Mouse (Mus musculus) activated CD4-positive, CD25-positive, alpha-beta regulatory T cell, adult 4 months (primary cell): ENCODE measurements around the gene Rnf150. TPM values are rescaled to one million over a fixed set of nuclear protein-coding genes. Genes with fewer than 3 reads are reported as not detected.

ENCODE experiments used
- ATAC-seq: one replicate; pipeline ENCODE4 v1.8.0; 2017
- polyA plus RNA-seq, 2 experiments: library from polyadenylated mRNA; unstranded; fragments of 100-300 nt; shearing (Covaris generic); gene quantifications; one replicate each; pipeline ENCODE4 v1.2.1; 2017

The Rnf150 gene
- polyA plus RNA-seq, 2 experiments from 2014 or later = not detected

DNA sequence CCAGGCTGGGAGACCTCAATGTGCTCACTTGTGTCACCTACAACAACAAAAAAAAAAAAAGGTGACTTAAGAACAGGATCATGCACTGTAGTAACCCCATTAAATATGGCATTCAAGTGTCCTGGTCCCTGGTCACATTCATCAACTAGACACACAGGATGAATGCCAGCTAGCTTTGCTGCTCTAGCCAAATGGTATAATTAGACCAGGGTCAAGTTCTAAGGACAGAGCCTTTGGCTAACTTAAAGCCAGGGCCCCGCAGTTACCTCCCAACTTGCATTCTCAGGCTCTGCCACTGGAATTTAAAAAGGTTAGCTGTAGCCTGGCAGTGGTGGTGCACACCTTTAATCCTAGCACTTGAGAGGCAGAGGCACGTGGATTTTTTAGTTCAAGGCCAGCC is 165.1 kb downstream of the Rnf150 start:
- no peak for ATAC-seq

DNA sequence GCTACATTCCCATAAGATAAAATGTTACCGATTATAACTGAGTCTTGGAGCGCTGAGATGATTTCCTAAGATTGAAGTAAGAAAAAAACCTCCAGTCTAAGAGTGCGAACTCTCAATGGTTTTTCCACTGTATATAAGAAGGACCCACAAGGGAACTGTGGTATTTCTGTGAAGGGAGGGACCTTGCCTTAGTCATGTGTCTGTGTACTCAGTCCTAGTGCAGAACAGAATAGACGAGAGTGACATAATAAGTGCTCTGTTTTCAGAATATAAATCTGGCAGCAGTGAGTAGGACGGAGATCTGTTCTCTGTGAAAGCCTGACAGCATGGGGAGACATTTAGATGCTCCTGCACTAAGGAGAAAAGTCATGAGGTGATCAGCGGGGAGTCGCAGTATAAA is 169.6 kb downstream of the Rnf150 start:
- no peak for ATAC-seq

DNA sequence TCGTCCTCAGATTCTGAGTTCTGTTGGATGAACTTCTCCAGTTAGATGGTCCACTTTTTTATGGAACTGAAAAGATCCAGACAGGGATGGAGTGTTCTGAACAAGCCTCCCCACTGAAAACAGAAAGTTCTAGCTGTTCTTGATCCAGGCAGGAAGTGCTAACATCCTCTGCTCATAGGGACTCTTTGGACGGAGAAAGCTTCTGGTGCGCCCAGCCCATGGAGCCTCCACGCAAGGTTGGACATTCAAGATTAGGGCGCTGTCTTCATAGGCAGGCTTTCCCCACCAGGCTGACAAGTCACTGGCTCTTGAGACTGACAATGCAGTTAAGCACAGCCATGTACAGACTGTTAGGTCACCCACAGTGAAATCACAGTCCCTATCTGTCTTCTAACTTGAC is 172.0 kb downstream of the Rnf150 start:
- no peak for ATAC-seq

DNA sequence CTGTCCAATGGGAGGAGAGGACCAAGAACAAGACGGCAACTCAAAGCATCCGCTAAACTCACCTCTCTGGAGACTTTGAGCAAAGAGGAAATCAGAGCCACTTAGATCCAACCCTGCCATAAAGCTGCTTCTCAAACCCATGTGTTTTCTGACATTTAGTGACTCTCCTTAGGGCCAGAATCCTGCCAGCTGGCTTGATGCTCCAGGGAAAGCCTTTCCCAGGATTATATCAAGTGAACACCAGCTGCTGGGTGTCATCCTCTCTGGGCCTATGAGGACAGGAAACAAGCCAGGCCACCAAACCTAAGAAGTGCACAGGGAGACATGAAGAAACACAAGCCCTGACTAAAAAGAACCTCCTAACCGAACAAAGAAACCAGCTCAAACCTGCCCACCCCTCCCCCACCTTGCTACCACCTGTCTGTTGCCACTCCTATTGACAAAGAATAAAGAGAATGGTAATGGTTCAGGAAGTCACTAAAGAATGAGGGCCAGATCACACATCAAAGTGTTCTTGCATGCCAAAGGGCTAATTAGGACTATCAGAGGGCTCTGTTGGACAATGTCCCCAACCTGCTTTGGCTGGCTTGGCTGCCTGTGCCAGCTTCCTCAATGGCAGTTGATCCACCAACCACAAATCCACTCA is 173.5 kb downstream of the Rnf150 start:
- ATAC-seq = no peak

DNA sequence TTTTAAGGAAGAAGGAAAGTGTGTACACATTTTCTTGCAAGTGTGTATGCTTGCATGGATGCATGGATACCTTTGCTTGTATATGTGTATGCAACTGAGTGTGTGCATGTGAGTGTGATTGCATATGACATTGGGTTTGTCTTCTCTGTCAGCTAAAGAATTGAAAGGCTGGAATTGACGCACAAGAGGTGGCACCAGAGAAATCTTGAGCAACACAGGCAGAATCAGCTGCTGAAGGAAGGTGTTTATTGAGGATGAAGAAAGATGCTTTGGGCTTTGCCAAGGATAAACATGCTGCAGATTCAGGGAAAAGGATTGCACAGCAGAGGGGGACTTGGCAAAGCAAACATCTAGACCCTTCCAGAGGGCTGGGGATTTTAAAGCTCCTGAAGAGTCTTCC is 174.2 kb downstream of the Rnf150 start:
- no peak for ATAC-seq

DNA sequence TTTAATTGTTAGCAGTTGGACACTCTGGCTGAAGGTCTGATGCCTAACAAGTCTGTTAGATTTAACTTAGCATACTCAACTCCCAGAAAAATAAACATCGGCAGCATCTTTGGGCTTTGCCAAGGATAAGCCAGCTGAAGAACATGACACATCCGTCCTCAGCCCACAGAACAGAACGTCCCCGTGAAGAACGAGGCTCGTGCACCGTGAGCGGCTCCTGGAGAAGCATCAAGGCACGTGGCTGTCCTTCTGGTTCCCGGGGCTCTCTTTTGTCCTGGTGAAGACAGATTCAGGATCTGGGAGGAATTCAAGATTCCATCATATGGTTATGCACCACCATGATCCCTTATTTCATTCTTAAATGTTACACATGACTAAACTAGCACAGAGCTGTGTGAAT is 175.4 kb downstream of the Rnf150 start:
- ATAC-seq = no peak

DNA sequence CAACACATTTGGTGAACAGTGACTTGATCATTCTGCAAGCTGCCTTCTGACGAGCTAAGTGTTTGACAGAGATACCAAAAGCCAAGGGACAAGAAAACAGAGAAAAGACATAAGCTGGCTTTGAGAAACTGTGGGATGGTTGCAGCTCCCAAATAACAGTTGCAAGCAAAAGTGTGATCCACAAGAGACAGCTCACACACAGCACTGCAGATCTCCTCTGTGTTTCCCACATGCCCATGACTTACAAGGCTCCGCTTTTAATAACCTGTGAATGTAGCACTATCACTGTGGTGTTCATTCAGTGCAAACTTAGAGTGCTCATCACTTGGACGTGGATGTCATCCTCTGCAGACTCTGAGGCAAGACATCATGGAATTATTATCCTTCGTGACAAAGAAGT is 178.3 kb downstream of the Rnf150 start:
- no peak for ATAC-seq

DNA sequence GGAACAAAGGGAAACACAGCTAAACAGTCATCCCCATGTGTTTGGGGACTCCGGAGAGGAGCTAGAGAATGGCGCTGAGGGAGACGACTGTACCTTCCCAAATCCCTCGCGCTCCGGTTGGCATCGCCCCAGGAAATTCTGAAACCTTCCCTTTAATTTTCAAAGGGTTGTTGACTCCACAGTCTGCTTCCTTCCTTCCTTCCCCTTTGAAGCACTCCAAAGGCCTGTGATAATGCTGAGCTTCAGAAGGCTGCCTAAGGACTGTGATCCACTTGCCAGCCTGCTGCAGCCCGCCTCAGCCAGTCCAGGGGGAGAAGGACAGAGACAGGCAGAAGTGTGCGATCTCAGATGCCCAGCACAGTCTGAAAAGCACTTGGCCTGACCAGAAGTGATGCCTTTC is 183.8 kb downstream of the Rnf150 start:
- ATAC-seq = no peak

DNA sequence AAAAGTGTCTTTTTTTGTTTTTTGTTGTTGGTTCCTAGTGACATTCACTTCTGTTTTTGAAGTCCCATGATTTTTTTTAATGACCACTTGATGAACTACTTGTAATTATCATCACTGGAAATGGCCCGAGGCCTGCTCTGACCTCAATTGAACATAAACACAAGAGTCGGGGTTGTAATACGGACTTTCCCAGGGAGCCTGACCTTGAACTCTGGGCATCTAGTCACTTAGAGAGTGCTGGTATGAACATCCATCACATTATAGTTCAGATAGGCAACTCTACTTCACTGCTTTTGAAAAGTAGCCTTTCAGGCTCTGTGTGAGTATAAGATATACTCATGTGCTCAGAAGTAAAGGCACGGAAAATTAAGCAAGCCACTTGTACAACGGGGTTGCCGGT is 185.4 kb downstream of the Rnf150 start:
- no peak for ATAC-seq

DNA sequence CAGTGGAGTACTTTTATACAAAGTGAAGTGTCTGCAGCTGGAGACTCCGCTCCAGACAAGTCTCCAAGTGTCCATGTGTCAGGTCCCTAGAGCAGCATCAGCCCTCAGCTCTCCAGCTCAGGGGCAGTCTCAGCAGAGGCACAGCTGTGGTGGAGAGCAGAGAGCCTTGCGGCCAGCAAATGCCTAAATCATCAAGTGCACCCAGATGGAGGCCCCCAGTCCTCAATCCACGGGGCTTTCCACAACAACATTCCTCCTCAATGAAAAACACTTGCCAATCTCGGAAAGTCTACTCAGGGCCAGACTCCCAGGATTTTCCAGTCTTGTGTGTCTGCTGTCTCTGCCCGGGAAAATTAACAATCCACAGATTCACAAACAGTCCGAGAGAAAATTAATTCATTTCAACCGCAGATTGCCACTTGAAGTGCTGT is 186.0 kb downstream of the Rnf150 start:
- no peak for ATAC-seq

DNA sequence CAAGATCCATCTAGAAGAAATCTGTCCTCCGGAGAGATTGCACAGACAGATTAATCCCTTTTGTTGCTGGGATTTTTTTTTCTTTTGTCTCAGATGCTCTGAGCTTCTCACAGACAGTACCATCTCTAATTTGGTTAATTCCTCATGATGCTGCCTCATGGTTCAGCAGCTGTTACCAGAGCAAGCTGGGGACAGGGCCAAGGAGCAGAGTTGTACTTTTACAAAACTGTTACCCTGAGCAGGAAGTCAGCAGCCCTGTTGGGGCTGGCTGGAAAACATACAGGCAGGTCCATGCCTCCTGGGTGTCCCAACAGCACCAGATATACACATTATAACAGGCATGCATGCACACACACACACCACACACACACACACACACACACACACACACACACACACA is 186.5 kb downstream of the Rnf150 start:
- no peak for ATAC-seq

DNA sequence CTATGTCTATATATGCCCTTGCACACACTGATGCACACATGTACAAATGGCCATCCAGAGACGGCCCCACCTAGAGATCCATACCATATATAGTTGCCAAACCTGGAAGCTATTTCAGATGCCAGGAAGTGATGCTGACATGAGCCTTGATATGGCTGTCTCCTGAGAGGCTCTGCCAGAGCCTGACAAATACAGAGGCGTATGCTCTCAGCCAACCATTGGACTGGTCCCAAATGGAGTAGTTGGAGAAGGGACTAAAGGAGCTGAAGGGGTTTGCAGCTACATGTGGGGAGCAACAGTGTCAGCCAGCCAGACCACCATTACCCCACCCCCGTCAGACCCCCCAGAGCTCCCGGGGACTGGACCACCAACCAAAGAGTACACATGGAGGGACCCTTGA is 189.7 kb downstream of the Rnf150 start:
- no peak for ATAC-seq

DNA sequence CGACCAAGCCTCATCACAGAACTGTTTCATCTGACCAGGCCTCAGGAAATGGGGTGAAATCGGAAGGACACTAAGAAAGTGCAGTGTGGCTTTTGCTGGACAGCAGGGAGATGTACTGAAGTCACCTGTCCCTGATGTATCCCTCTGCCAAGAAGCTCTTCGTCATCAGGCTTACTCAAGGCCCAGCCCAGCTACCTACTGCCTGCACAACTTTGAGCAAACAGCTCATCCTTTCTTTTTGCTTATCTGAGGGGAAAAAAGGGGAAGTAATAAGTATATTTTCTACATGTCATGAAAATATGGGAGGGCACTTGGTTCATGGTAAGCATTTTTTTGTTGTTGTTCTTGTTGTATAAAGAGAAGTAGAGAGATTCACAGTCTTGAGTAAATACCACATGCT is 191.6 kb downstream of the Rnf150 start:
- no peak for ATAC-seq

DNA sequence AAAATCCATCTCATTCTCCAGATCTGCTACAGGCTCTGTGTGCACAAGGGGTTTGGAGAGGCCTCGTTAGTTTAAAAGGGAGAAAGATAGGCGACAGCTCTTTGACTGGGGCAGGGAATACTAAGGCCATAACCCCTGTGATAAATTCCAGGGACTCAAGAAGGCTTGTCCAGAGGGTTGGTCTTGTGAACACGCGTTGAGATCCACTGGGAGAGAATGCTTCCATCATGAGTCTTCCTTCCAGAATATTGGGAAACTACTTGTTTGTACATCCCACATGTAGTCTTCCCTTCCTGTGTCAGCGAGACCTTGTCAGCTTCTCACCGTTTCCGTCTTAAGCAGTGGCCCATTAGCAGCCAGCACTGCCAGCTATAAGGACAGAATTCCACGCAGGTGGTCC is 195.8 kb downstream of the Rnf150 start:
- ATAC-seq = no peak

DNA sequence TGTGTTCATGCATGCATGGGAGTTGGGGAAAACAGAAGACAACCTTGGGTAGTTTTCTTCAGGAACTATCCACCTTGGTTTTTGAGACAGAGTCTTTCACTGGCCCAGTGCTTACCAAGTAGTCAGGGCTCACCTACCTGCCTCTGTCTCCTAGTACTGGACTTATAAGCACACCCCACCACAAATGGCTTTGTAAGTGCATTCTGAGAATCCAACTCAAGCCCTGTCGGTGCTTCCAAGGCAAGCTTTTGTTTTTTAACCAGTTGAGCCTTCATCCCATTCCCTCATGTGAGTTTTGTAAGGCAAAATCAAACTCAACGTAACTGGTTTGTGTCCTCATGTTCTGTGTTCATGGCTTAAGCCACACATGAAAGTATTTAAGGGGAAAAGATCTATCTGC is 196.9 kb downstream of the Rnf150 start:
- ATAC-seq = no peak

DNA sequence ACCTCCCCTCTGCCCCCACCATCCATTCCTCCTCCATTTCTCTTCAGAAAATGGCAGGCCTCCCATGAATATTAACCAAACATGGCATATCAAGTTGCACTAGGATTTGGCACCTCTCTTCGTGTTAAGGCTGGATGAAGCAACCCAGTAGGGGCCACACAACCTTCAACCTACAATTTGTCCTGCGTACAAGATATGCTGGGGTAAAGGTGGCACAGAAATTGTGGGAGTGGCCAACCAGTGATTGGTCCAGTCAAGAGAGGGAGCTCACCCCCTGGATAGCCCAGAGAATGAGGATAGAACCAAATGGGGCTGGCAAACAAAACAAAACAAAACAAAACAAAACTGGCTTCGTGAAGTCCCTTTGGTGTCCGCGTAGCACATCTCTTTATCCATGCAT is 198.1 kb downstream of the Rnf150 start:
- ATAC-seq = no peak

DNA sequence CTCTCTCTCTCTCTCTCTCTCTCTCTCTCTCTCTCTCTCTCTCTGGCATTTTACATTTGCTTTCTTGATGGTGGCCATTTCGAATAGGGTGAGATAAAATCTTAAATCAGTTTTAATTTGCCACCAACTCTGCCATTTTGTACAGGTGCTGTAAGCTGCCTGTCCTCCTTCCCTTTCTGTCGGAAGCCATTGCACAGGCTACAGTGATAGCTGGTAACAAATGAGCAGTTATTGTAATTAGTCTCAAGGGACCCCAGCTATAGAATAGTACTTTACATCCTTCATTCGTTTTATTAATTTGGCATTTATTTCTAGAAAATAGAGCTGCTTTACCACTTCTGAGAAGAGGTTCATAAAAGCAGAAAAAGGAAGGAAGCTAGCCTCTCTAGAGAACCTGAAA is 198.7 kb downstream of the Rnf150 start:
- no peak for ATAC-seq

DNA sequence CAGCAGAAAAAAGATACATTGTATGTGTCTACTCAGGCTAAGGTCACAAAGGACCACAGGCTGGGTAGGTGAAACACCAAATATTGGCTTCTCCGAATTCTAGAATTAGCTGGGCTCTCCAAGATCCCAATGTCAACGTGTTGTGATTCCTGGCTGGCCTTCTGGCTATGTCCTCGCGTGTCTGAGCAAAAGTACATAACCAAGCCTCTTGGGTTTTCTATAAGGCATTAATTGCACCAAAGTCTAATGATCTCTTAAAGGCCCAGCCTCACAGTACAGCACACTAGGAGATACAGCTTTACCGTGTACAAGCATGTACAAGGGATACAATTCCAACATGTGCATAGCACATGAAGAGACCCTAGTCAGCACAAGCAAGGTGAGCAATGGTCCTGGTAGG is 199.1 kb downstream of the Rnf150 start:
- ATAC-seq = no peak

DNA sequence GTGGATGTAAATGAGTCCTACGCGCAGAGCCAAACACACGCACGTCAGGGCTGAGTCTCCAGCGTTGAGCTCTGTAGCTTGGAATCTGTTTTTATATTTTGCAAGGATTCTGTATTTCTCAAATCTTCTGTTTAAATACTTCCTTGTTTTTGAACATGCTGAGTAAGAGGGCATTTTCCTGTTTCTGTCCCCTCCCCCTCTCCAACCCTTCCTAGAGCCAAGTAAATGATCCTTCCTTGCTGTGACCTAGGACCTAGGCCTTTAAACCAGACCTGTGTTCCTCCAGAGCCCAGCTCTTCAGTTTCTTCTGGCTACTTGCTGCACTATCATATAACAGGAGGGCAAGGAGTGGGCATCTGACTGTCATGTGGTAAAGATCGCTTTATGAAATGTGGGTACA is 200.9 kb downstream of the Rnf150 start:
- ATAC-seq = no peak

DNA sequence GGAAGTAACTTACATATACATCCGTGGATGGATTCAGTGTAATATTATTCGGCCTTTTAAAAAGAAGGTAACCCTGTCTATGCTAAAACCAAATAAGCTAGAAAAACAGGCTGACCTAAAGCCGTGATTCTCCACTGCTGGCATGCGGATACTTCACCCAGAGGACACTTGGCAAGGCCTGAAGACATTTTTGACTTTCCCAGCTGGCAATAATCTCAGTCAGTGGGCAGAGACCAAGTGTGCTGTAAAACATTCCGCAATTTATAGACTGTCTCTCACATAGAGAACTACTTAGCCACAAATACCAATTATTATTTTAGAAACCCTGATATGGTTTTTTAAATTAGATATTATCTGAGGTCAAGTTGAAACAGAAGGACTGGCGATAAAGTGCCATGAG is 202.9 kb downstream of the Rnf150 start:
- no peak for ATAC-seq

DNA sequence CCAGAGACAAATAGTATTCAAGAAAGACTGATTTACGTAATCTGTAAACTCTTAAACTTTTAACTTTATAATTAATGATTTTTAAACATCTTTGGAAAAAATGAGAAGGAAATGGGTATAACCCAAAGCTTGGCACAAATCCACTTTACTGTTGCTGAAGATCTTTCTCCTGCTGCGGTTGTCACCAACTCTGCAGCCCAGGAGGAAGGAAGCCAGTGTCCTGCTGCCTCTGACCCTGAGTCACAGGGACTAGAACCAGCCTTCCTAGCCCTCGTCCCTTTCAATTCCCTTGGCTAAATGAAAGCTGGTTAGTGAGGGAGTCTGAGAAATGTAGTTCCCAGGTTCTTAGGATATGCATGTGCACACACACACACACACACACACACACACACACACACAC is 203.7 kb downstream of the Rnf150 start:
- no peak for ATAC-seq

DNA sequence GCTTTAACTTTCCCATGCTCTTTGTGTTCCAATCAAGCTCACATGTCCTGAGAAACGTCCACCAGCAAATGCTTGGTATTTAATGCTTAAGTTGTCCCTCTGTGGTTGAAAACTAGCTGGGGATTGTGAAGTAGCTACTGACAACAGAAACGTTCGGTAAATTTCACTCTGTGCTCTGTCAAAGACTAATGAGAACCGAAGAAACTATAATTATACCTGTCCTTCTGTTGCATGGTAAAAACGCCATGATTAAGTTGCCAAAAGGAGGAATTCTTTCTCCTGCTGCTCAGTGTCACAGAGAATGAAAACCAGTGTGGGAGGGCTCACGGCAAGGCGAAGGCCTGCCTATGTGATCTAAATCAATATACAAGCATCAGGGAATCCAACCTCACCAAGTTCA is 204.8 kb downstream of the Rnf150 start:
- ATAC-seq = no peak

DNA sequence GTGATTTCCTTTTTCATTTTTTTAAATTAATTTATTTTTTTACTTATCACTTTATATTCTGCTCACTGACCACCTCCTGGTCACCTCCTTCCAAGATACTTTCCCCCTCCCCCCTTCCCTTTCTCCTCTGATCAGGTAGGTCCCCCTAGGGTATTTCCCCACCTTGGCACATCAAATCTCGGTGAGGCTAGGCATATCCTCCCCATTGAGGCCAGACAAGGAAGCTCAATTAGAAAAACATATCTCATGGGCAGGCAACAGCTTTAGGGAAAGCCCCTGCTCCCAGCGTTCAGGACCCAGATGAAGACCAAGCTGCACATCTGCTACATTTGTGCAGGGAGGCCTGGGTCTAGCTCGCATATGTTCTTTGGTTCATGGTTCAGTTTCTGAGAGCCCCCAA is 211.1 kb downstream of the Rnf150 start:
- ATAC-seq = no peak

DNA sequence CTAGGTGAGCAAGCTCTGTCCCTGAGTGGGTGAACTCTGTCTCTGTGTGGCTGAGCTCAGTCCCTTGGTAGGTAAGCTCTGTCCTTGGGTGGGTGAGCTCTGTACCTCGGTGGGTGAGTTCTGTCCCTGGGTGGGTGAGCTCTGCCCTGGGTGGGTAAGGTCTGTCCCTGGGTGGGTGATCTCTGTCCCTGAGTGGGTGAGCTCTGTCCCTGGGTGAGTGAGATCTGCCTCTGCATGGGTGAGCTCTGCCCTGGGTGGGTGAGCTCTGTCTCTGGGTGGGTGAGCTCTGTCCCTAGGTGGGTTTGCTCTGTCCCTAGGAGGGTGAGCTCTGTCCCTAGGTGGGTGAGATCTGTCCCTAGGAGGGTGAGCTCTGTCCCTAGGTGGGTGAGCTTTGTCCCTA is 213.5 kb downstream of the Rnf150 start:
- ATAC-seq = no peak

DNA sequence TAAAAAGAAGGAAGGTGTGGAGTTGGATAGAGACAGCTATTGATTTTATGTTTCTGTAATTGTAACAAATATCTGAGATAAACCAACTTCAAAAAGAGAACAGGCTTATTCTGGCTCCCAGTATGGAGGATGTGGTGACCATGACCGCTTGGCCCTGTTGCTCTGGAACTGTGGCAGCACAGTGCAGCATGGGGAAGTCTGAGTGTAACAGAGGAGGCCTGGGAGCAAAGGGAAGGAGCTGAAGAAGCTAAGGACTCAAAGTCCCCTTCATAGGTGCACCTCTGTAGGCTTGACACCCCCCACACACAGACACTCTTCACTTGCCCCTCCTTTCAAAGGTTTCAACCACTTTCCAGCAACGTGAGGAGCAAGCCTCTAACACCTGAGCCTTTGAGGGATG is 214.2 kb downstream of the Rnf150 start:
- ATAC-seq = no peak
